Mouse (Mus musculus) stomach, postnatal 0 days (tissue): Measurements from ENCODE around the gene Crebl2.

ENCODE experiments used
- CTCF ChIP-seq: IDR thresholded peaks from 2 replicates; pipeline ENCODE4 v1.5.1; 2016; ENCODE audit warnings: antibody characterized with exemption, low read depth, mild to moderate bottlenecking, moderate library complexity
- EP300 ChIP-seq: optimal IDR thresholded peaks from 2 replicates; pipeline ENCODE3; 2016; ENCODE audit warnings: antibody characterized with exemption

- TF ChIP-seq CTCF (no peak), EP300 (no peak)
Observed at GRCm38 (mm10) chr6:134845726-134846125, 15.8 kb downstream of the Crebl2 start.
